Mouse (Mus musculus) lung, postnatal 0 days (tissue): ENCODE measurements around the gene Tctn1.

ENCODE experiments used
- CTCF ChIP-seq: IDR thresholded peaks from 2 replicates; pipeline ENCODE4 v1.5.1; 2016; ENCODE audit warnings: antibody characterized with exemption, mild to moderate bottlenecking
- EP300 ChIP-seq: IDR thresholded peaks from 2 replicates; pipeline ENCODE4 v1.6.1; 2016; ENCODE audit warnings: antibody characterized with exemption, mild to moderate bottlenecking, control low read depth

GRCm38 (mm10) chr5:122284183-122285028 is 20.1 kb upstream of the Tctn1 start, which contains the start of gene Pptc7:
- no peak for TF ChIP-seq CTCF
- no peak for TF ChIP-seq EP300
